Mouse (Mus musculus): ENCODE measurements around the gene Chuk. TPM values are rescaled to one million over a fixed set of nuclear protein-coding genes. Genes with fewer than 3 reads are reported as not detected.
A peak's percentile ranks its signal among the peaks of the same experiment; 100 is the strongest.

Gene Chuk
- total and polyA plus RNA-seq, 3 experiments, result 13.8 to 94.1 (median 54.9) TPM

GRCm38 (mm10) chr19:44110356-44110755 lies 3.1 kb upstream of the Chuk start:
- TF ChIP-seq CTCF (IDR thresholded peaks at IDR 0.05; ENCODE audit: low read depth, low read length) (no peak), POLR2AphosphoS5 (IDR thresholded peaks at IDR 0.05; ENCODE audit: insufficient replicate concordance, low read depth, low read length) (no peak), GATA2 (IDR thresholded peaks at IDR 0.05; ENCODE audit: borderline replicate concordance, low read depth, low read length) (no peak), GATA1 (IDR thresholded peaks at IDR 0.05; ENCODE audit: borderline replicate concordance, low read length) (no peak), TAL1 (conservative IDR thresholded peaks at IDR 0.05; ENCODE audit: low read depth, low read length) (no peak)
- DNase-seq (ENCODE audit: low spot score) (no peak), ATAC-seq (ENCODE audit: extremely low read depth, insufficient number of reproducible peaks, low FRiP score, poor library complexity, severe bottlenecking) (no peak)
- Histone ChIP-seq H3K4me1 (ENCODE audit: insufficient read depth, low read depth, low read length) (peaks cover 27% of the 10 kb centered on the region), H3K27me3 (ENCODE audit: insufficient read depth, low read length) (no peaks in the 10 kb centered on the region), H3K4me3 (ENCODE audit: low read depth, low read length) (no peak overlapping the region), H3K36me3 (replicated peaks) (peaks cover 68% of the 10 kb centered on the region), H3K9me3 (replicated peaks) (no peaks in the 10 kb centered on the region)

- Histone ChIP-seq H3K4me1 (ENCODE audit: insufficient read depth, low read depth, low read length) (peaks cover 34% of the 10 kb centered on the region), H3K36me3 (replicated peaks) (peaks cover 57% of the 10 kb centered on the region)
- ATAC-seq (ENCODE audit: extremely low read depth, insufficient number of reproducible peaks, low FRiP score, poor library complexity, severe bottlenecking), result no peak
These were observed 1.7 kb upstream of the Chuk start for GRCm38 (mm10) chr19:44108996-44109395.

GRCm38 (mm10) chr19:44107661-44108521 lies 611 bp upstream of the Chuk start:
- peak overlapping the region; percentile 100 for H3K4me3 ChIP-seq (ENCODE audit: low read depth, low read length)
- TF ChIP-seq GATA2 (IDR thresholded peaks at IDR 0.05; ENCODE audit: borderline replicate concordance, low read depth, low read length) (no peak), POLR2AphosphoS5 (IDR thresholded peaks at IDR 0.05; ENCODE audit: insufficient replicate concordance, low read depth, low read length) (no peak), TAL1 (conservative IDR thresholded peaks at IDR 0.05; ENCODE audit: low read depth, low read length) (no peak), GATA1 (IDR thresholded peaks at IDR 0.05; ENCODE audit: borderline replicate concordance, low read length) (no peak), CTCF (IDR thresholded peaks at IDR 0.05; ENCODE audit: low read depth, low read length) (no peak)
- H3K9me3 ChIP-seq (replicated peaks), result no peaks in the 10 kb centered on the region
- H3K36me3 ChIP-seq (replicated peaks), result peaks cover 53% of the 10 kb centered on the region
- H3K4me1 ChIP-seq (ENCODE audit: insufficient read depth, low read depth, low read length), result peaks cover 34% of the 10 kb centered on the region
- no peak for ATAC-seq (ENCODE audit: extremely low read depth, insufficient number of reproducible peaks, low FRiP score, poor library complexity, severe bottlenecking)
- H3K27me3 ChIP-seq (ENCODE audit: insufficient read depth, low read length), result no peaks in the 10 kb centered on the region
- no peak for DNase-seq (ENCODE audit: low spot score)

More at GRCm38 (mm10) chr19:44108996-44109395, 1.7 kb upstream of the Chuk start:
- Histone ChIP-seq H3K4me3 (ENCODE audit: low read depth, low read length) (no peak overlapping the region), H3K27me3 (ENCODE audit: insufficient read depth, low read length) (no peaks in the 10 kb centered on the region), H3K9me3 (replicated peaks) (no peaks in the 10 kb centered on the region)
- no peak for DNase-seq (ENCODE audit: low spot score)
- TF ChIP-seq GATA2 (IDR thresholded peaks at IDR 0.05; ENCODE audit: borderline replicate concordance, low read depth, low read length) (no peak), GATA1 (IDR thresholded peaks at IDR 0.05; ENCODE audit: borderline replicate concordance, low read length) (no peak), TAL1 (conservative IDR thresholded peaks at IDR 0.05; ENCODE audit: low read depth, low read length) (no peak), POLR2AphosphoS5 (IDR thresholded peaks at IDR 0.05; ENCODE audit: insufficient replicate concordance, low read depth, low read length) (no peak), CTCF (IDR thresholded peaks at IDR 0.05; ENCODE audit: low read depth, low read length) (no peak)

- Histone ChIP-seq H3K27me3 (ENCODE audit: insufficient read depth, low read length) (no peaks in the 10 kb centered on the region), H3K4me1 (ENCODE audit: insufficient read depth, low read depth, low read length) (peaks cover 34% of the 10 kb centered on the region), H3K9me3 (replicated peaks) (no peaks in the 10 kb centered on the region), H3K36me3 (replicated peaks) (peaks cover 44% of the 10 kb centered on the region), H3K4me3 (ENCODE audit: low read depth, low read length) (no peak overlapping the region)
- no peak for DNase-seq (ENCODE audit: low spot score)
- ATAC-seq (ENCODE audit: extremely low read depth, insufficient number of reproducible peaks, low FRiP score, poor library complexity, severe bottlenecking), result no peak
- TF ChIP-seq GATA1 (IDR thresholded peaks at IDR 0.05; ENCODE audit: borderline replicate concordance, low read length) (no peak), POLR2AphosphoS5 (IDR thresholded peaks at IDR 0.05; ENCODE audit: insufficient replicate concordance, low read depth, low read length) (no peak), CTCF (IDR thresholded peaks at IDR 0.05; ENCODE audit: low read depth, low read length) (no peak), TAL1 (conservative IDR thresholded peaks at IDR 0.05; ENCODE audit: low read depth, low read length) (no peak), GATA2 (IDR thresholded peaks at IDR 0.05; ENCODE audit: borderline replicate concordance, low read depth, low read length) (no peak)
These were observed 2.9 kb downstream of the Chuk start for GRCm38 (mm10) chr19:44104393-44104792.

- Histone ChIP-seq H3K36me3 (replicated peaks) (peaks cover 49% of the 10 kb centered on the region), H3K9me3 (replicated peaks) (no peaks in the 10 kb centered on the region), H3K4me1 (ENCODE audit: insufficient read depth, low read depth, low read length) (peaks cover 25% of the 10 kb centered on the region), H3K4me3 (ENCODE audit: low read depth, low read length) (no peak overlapping the region), H3K27me3 (ENCODE audit: insufficient read depth, low read length) (no peaks in the 10 kb centered on the region)
- ATAC-seq (ENCODE audit: extremely low read depth, insufficient number of reproducible peaks, low FRiP score, poor library complexity, severe bottlenecking), result no peak
- TF ChIP-seq POLR2AphosphoS5 (IDR thresholded peaks at IDR 0.05; ENCODE audit: insufficient replicate concordance, low read depth, low read length) (no peak), CTCF (IDR thresholded peaks at IDR 0.05; ENCODE audit: low read depth, low read length) (no peak), GATA2 (IDR thresholded peaks at IDR 0.05; ENCODE audit: borderline replicate concordance, low read depth, low read length) (no peak), TAL1 (conservative IDR thresholded peaks at IDR 0.05; ENCODE audit: low read depth, low read length) (no peak), GATA1 (IDR thresholded peaks at IDR 0.05; ENCODE audit: borderline replicate concordance, low read length) (no peak)
- no peak for DNase-seq (ENCODE audit: low spot score)
These were observed 4.3 kb downstream of the Chuk start for GRCm38 (mm10) chr19:44103001-44103400.

GRCm38 (mm10) chr19:44100840-44101239 lies 6.4 kb downstream of the Chuk start:
- H3K4me1 ChIP-seq (ENCODE audit: insufficient read depth, low read depth, low read length), result peaks cover 12% of the 10 kb centered on the region
- no peaks in the 10 kb centered on the region for H3K27me3 ChIP-seq (ENCODE audit: insufficient read depth, low read length)
- no peaks in the 10 kb centered on the region for H3K9me3 ChIP-seq (replicated peaks)
- ATAC-seq (ENCODE audit: extremely low read depth, insufficient number of reproducible peaks, low FRiP score, poor library complexity, severe bottlenecking) (no peak), DNase-seq (ENCODE audit: low spot score) (no peak)
- H3K36me3 ChIP-seq (replicated peaks), result peaks cover 69% of the 10 kb centered on the region
- no peak overlapping the region for H3K4me3 ChIP-seq (ENCODE audit: low read depth, low read length)
- no peak for TF ChIP-seq GATA1 (IDR thresholded peaks at IDR 0.05; ENCODE audit: borderline replicate concordance, low read length)
- no peak for TF ChIP-seq CTCF (IDR thresholded peaks at IDR 0.05; ENCODE audit: low read depth, low read length)
- no peak for TF ChIP-seq GATA2 (IDR thresholded peaks at IDR 0.05; ENCODE audit: borderline replicate concordance, low read depth, low read length)
- no peak for TF ChIP-seq POLR2AphosphoS5 (IDR thresholded peaks at IDR 0.05; ENCODE audit: insufficient replicate concordance, low read depth, low read length)
- no peak for TF ChIP-seq TAL1 (conservative IDR thresholded peaks at IDR 0.05; ENCODE audit: low read depth, low read length)
